Mouse (Mus musculus): ENCODE measurements around the gene Dlx1. TPM values are rescaled to one million over a fixed set of nuclear protein-coding genes. Genes with fewer than 3 reads are reported as not detected.

Dlx1 gene
- 4.2 and 5.1 TPM in 2 replicates for polyA plus RNA-seq (2015; fragmentation: Nextera tagmentation; extraction: Ambion mirVana)

DNA sequence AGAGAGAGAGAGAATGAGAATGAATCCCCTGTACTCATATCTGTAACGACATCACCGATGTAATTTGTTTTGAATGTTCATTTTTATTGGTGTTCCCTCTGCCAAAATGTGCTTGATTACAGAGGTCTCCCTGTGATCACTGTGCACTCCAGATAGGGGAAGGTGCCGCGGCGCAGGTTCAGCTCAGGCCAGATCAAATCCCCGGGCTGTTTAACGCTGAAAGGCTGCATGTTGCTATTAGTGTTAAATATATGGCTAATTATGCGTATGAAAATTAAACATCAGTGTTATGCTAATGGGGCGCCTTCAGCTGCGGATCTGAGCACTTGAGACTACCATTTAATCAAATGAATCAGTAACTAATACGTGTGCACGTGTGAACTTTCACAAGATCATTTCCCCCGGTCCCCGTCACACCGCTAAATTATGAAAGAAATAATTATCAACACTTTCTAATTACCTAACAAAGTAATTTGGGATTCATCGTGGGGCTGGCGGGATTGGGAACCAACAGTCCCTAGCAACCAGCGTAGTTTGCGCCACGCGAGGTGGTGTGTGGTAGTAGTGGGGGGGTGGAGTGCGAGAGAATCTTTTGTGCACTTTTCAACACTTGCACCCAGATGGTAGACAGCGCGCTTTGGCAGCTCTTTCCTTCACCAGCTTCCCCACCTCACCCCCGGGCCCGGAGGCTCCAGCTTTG lies at the start of gene Dlx1:
Dlx1 (plus strand) TSS at position 100 of the 700 bp plus-strand sequence.
- no peak for ATAC-seq
- peaks cover 14% of the 10 kb centered on the region for H3K4me1 ChIP-seq (ENCODE audit: control insufficient read depth, insufficient read depth, low read length)
- 1% methylated on average over 26 of the region's 26 CpGs for WGBS
- H3K4me2 ChIP-seq (ENCODE audit: low read depth, low read length), result peak within 1 kb of the TSS; percentile 90
- no peaks in the 10 kb centered on the region for H3K36me3 ChIP-seq (ENCODE audit: control insufficient read depth, insufficient read depth, low read length)
- H3K9ac ChIP-seq (ENCODE audit: low read depth, low read length), result peak within 1 kb of the TSS; percentile 54
- peak within 1 kb of the TSS; percentile 43 for H3K27ac ChIP-seq (ENCODE audit: low read length)
- peaks cover 89% of the 10 kb centered on the region for H3K27me3 ChIP-seq (replicated peaks; ENCODE audit: control insufficient read depth, insufficient read depth, low read length)
- peak within 1 kb of the TSS; percentile 53 for H3K4me3 ChIP-seq (ENCODE audit: low read length)
- no peaks in the 10 kb centered on the region for H3K9me3 ChIP-seq (ENCODE audit: control insufficient read depth, low read length)

DNA sequence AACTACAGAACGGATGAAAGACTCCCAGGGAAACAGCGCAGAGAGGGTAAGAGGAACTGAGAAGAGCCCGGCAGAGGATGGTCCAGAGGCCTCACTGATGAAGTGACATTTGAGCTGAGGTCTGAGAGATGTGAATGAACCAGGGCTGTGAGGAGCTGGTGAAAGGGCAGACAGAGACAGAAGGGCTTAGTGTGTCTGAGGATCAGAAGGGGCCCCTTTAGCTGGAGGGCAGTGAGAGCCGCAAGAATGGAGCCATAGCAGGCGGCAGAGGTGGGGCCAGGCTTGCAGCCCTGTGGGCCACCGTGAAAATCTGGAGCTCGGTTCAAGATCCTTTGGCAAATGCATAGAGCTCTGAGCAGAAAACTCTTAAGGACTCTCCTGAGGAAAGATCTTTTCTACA lies 48.0 kb upstream of the Dlx1 start:
- no peak overlapping the region for H3K4me3 ChIP-seq (ENCODE audit: low read length)
- H3K27me3 ChIP-seq (replicated peaks; ENCODE audit: control insufficient read depth, insufficient read depth, low read length), result no peaks in the 10 kb centered on the region
- H3K9me3 ChIP-seq (ENCODE audit: control insufficient read depth, low read length), result peaks cover 4% of the 10 kb centered on the region; the same call in 1 of the 2 replicates
- H3K4me1 ChIP-seq (ENCODE audit: control insufficient read depth, insufficient read depth, low read length), result no peaks in the 10 kb centered on the region
- H3K9ac ChIP-seq (ENCODE audit: low read depth, low read length), result no peak overlapping the region
- 34% methylated on average over 7 of the region's 7 CpGs for WGBS
- H3K4me2 ChIP-seq (ENCODE audit: low read depth, low read length), result no peak overlapping the region
- H3K27ac ChIP-seq (ENCODE audit: low read length), result no peak overlapping the region
- no peaks in the 10 kb centered on the region for H3K36me3 ChIP-seq (ENCODE audit: control insufficient read depth, insufficient read depth, low read length)
- no peak for ATAC-seq

DNA sequence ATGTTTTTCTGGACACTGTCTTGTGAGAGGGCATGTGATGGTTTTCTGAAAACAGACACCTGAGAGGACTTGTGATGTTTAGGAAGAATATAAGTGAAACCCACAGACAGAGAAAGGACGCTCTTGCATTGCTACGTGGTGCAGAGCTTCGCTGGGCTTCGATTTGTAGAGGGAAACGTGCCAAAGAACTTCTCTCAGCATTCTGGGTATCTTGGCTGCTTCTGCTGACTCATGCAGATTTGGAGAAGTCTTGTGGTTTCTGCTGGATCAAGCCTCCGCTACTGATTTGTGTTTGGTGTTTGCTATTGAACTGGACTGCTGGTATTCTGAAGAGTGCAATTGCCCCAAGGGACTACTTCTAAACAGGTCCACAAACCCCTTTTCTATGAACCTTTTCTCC lies 46.1 kb upstream of the Dlx1 start:
- WGBS, result 77% methylated on average over 6 of the region's 6 CpGs
- Histone ChIP-seq H3K9me3 (ENCODE audit: control insufficient read depth, low read length) (peaks cover 4% of the 10 kb centered on the region; the same call in 1 of the 2 replicates), H3K27me3 (replicated peaks; ENCODE audit: control insufficient read depth, insufficient read depth, low read length) (no peaks in the 10 kb centered on the region), H3K4me1 (ENCODE audit: control insufficient read depth, insufficient read depth, low read length) (no peaks in the 10 kb centered on the region), H3K4me2 (ENCODE audit: low read depth, low read length) (no peak overlapping the region), H3K9ac (ENCODE audit: low read depth, low read length) (no peak overlapping the region), H3K27ac (ENCODE audit: low read length) (no peak overlapping the region), H3K4me3 (ENCODE audit: low read length) (no peak overlapping the region), H3K36me3 (ENCODE audit: control insufficient read depth, insufficient read depth, low read length) (no peaks in the 10 kb centered on the region)
- no peak for ATAC-seq

DNA sequence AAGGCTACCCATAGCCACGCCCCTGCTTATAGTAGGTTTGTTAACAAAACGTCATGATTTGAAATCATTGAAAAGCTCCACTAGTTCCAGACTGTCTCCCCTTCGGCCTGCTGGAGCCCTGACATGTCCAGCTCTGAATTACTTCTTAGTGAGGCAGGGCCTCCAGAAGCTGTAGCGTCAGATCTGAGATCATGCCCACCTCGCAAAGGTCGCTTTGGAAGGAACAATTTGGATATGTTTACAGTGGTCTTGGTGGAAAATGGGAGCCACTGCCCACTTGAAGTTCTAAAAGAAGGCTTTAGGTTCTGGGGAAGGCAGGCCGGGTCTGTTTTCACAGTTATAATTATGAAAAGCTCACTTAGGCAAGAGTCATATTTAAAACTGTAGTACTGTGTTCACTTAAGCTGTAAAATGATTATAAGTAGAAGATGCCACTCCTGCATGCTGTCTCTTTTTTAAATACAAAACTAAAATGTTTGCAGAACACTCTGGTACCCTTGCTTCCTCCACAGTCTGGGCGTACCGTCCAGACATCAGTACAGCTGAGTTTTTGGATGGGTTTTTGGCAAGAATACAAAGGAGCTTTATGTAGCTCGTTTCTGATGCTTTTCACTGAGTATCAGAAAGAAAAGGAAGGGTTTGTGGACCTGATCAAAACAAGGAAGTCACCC lies 44.7 kb upstream of the Dlx1 start:
- H3K4me1 ChIP-seq (ENCODE audit: control insufficient read depth, insufficient read depth, low read length), result no peaks in the 10 kb centered on the region
- ATAC-seq, result no peak
- no peak overlapping the region for H3K9ac ChIP-seq (ENCODE audit: low read depth, low read length)
- no peaks in the 10 kb centered on the region for H3K36me3 ChIP-seq (ENCODE audit: control insufficient read depth, insufficient read depth, low read length)
- 67% methylated on average over 10 of the region's 10 CpGs for WGBS
- H3K4me3 ChIP-seq (ENCODE audit: low read length), result no peak overlapping the region
- H3K4me2 ChIP-seq (ENCODE audit: low read depth, low read length), result no peak overlapping the region
- no peaks in the 10 kb centered on the region for H3K9me3 ChIP-seq (ENCODE audit: control insufficient read depth, low read length)
- H3K27ac ChIP-seq (ENCODE audit: low read length), result no peak overlapping the region
- no peaks in the 10 kb centered on the region for H3K27me3 ChIP-seq (replicated peaks; ENCODE audit: control insufficient read depth, insufficient read depth, low read length)

DNA sequence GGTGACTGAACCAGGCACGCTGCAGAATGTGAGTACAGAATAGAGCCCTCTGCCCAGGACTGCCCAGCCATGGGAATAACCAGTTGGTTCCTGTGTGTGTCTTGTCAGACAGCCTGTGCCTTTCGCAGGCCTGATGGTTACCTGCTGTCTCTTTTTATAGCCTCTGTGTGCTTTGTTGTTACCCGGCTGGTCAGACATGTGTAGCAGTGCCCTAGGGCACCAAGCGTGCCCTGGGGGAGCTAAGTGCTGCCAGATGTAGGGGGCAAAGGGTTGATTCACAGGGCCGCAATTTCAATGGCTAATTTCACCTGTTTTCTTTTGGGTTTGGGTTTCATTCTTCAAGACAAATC lies 44.2 kb upstream of the Dlx1 start:
- Histone ChIP-seq H3K4me2 (ENCODE audit: low read depth, low read length) (no peak overlapping the region), H3K4me3 (ENCODE audit: low read length) (no peak overlapping the region), H3K9ac (ENCODE audit: low read depth, low read length) (no peak overlapping the region), H3K36me3 (ENCODE audit: control insufficient read depth, insufficient read depth, low read length) (no peaks in the 10 kb centered on the region), H3K27me3 (replicated peaks; ENCODE audit: control insufficient read depth, insufficient read depth, low read length) (no peaks in the 10 kb centered on the region), H3K27ac (ENCODE audit: low read length) (no peak overlapping the region), H3K9me3 (ENCODE audit: control insufficient read depth, low read length) (no peaks in the 10 kb centered on the region), H3K4me1 (ENCODE audit: control insufficient read depth, insufficient read depth, low read length) (no peaks in the 10 kb centered on the region)
- WGBS, result 61% methylated on average over 5 of the region's 5 CpGs
- no peak for ATAC-seq

DNA sequence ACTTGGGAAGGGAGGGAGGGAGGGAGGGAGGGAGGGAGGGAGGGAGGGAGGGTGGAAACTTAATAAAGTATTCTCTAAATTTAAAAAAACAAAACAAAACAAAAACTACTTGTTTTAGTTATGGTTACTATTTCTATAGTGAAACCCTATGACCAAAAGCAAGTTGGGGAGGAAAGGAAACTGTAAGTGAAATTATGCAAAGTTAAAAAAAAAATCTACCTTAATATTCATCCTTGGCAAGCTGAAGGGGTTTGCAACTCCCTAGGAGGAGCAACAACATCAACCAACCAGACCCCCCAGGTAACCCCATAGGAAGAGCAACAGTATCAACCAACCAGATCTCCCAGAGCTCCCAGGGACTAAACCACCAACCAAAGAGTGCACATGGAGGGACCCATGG lies 36.6 kb upstream of the Dlx1 start:
- H3K9ac ChIP-seq (ENCODE audit: low read depth, low read length), result no peak overlapping the region
- no peak for ATAC-seq
- H3K27me3 ChIP-seq (replicated peaks; ENCODE audit: control insufficient read depth, insufficient read depth, low read length), result no peaks in the 10 kb centered on the region
- no peaks in the 10 kb centered on the region for H3K4me1 ChIP-seq (ENCODE audit: control insufficient read depth, insufficient read depth, low read length)
- no peak overlapping the region for H3K27ac ChIP-seq (ENCODE audit: low read length)
- no peak overlapping the region for H3K4me2 ChIP-seq (ENCODE audit: low read depth, low read length)
- H3K9me3 ChIP-seq (ENCODE audit: control insufficient read depth, low read length), result no peaks in the 10 kb centered on the region
- no peak overlapping the region for H3K4me3 ChIP-seq (ENCODE audit: low read length)
- H3K36me3 ChIP-seq (ENCODE audit: control insufficient read depth, insufficient read depth, low read length), result no peaks in the 10 kb centered on the region

DNA sequence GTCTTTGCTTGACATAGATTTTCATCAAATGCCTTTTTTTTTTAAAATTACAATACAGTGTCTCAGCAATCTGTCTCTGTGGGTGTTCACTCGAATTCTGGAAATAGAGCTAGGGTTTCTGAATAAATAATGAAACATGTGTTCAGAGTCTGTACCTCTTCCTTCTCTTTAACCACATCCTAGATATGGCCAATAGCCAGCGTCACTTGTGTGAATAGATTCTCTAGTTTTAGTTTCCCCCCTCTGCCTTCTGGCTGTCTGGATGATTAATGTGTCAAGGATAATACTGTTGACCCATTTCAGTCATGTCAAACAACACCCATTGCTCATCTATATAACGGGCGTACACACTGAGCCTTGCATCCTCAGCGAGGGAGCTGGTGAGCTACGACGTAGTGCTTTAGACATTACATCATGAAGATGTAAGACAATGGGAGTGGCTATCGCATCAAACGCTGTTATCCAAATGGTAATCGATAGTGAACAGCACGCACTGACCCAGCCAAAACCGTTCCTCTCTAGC lies 34.7 kb upstream of the Dlx1 start:
- H3K27me3 ChIP-seq (replicated peaks; ENCODE audit: control insufficient read depth, insufficient read depth, low read length), result no peaks in the 10 kb centered on the region
- ATAC-seq, result no peak
- H3K36me3 ChIP-seq (ENCODE audit: control insufficient read depth, insufficient read depth, low read length), result no peaks in the 10 kb centered on the region
- no peaks in the 10 kb centered on the region for H3K9me3 ChIP-seq (ENCODE audit: control insufficient read depth, low read length)
- 73% methylated on average over 12 of the region's 12 CpGs for WGBS
- H3K4me1 ChIP-seq (ENCODE audit: control insufficient read depth, insufficient read depth, low read length), result no peaks in the 10 kb centered on the region
- H3K4me3 ChIP-seq (ENCODE audit: low read length), result no peak overlapping the region
- no peak overlapping the region for H3K4me2 ChIP-seq (ENCODE audit: low read depth, low read length)
- H3K27ac ChIP-seq (ENCODE audit: low read length), result no peak overlapping the region
- H3K9ac ChIP-seq (ENCODE audit: low read depth, low read length), result no peak overlapping the region

DNA sequence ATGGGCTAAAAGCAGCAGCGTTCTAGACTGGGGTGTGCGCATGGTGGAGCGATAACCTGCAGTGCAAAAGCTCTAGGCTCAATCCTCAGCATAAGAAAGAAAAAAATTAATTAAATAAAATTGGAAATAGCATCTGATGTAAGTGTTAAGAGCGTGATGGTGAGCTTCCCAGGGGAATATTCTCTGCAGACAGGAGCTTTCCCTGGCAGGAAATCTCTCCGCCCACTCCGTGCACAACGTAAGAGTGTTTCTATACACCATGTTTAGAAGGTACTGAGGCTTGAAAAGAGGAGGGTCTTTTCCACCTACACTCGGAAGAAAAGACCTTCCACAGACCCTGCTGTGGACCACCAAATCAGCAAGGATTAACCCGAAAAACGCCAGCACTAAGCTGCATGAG lies 33.4 kb upstream of the Dlx1 start:
- Histone ChIP-seq H3K4me2 (ENCODE audit: low read depth, low read length) (no peak overlapping the region), H3K9ac (ENCODE audit: low read depth, low read length) (no peak overlapping the region), H3K4me3 (ENCODE audit: low read length) (no peak overlapping the region), H3K27ac (ENCODE audit: low read length) (no peak overlapping the region), H3K4me1 (ENCODE audit: control insufficient read depth, insufficient read depth, low read length) (no peaks in the 10 kb centered on the region), H3K27me3 (replicated peaks; ENCODE audit: control insufficient read depth, insufficient read depth, low read length) (no peaks in the 10 kb centered on the region), H3K9me3 (ENCODE audit: control insufficient read depth, low read length) (no peaks in the 10 kb centered on the region), H3K36me3 (ENCODE audit: control insufficient read depth, insufficient read depth, low read length) (no peaks in the 10 kb centered on the region)
- no peak for ATAC-seq
- WGBS, result 66% methylated on average over 10 of the region's 10 CpGs

DNA sequence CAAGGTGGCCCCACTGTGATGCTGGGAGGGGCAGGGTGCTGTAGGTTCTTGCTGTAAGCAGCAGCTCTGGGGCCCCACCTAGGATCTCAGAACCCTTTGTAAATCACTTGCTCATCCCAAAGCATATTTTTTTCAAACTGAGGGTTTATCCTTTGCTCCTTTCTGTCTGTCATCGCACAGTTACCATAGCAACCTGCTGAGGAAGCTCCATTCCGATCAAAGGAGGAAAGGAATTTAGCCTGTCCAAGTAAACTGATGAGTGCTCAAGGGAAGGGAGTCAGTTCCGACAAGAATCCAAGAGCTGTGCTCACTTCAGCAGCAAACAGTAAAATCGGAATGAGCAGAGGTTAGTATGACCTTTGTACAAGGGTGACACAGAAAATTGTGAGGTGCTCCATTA lies 32.9 kb upstream of the Dlx1 start:
- H3K27ac ChIP-seq (ENCODE audit: low read length), result no peak overlapping the region

More for the DNA sequence above, 32.9 kb upstream of the Dlx1 start:
- Histone ChIP-seq H3K9me3 (ENCODE audit: control insufficient read depth, low read length) (no peaks in the 10 kb centered on the region), H3K27me3 (replicated peaks; ENCODE audit: control insufficient read depth, insufficient read depth, low read length) (no peaks in the 10 kb centered on the region), H3K4me1 (ENCODE audit: control insufficient read depth, insufficient read depth, low read length) (no peaks in the 10 kb centered on the region), H3K36me3 (ENCODE audit: control insufficient read depth, insufficient read depth, low read length) (no peaks in the 10 kb centered on the region), H3K9ac (ENCODE audit: low read depth, low read length) (no peak overlapping the region), H3K4me3 (ENCODE audit: low read length) (no peak overlapping the region), H3K4me2 (ENCODE audit: low read depth, low read length) (no peak overlapping the region)
- no peak for ATAC-seq
- 31% methylated on average over 4 of the region's 4 CpGs for WGBS

All from intestine, embryonic 16.5 days (tissue).